Mouse (Mus musculus) liver (tissue): ENCODE measurements at regions not wholly inside any gene's neighbourhood (a gene's known extent, or its start where the extent isn't known, plus 50 kb on each side); places are given as distances from the start of the nearest gene placed in this dataset.

Experiments
- DNase-seq: peaks from one replicate; pipeline ENCODE4 v3.0.0-alpha.2; 2020; ENCODE audit warnings: mixed read lengths

GRCm38 (mm10) chr6:127317309-127317708, 129.3 kb upstream of the Parp11 start:
- DNase-seq = no peak

GRCm38 (mm10) chr6:127318746-127319582, 127.7 kb upstream of the Parp11 start:
- DNase-seq = peak; percentile 47

GRCm38 (mm10) chr6:127320600-127320999, 126.0 kb upstream of the Parp11 start:
- peak; percentile 33 for DNase-seq

GRCm38 (mm10) chr6:127321031-127321430, 125.6 kb upstream of the Parp11 start:
- DNase-seq = peak; percentile 65

GRCm38 (mm10) chr6:127322398-127322797, 124.2 kb upstream of the Parp11 start:
- DNase-seq = peak; percentile 84

- DNase-seq = peak; percentile 60
Observed at GRCm38 (mm10) chr6:127324984-127325383, 121.7 kb upstream of the Parp11 start.

GRCm38 (mm10) chr6:127325596-127326332, 120.9 kb upstream of the Parp11 start:
- no peak for DNase-seq

- peak; percentile 50 for DNase-seq
Observed at GRCm38 (mm10) chr6:127326333-127326729, 120.3 kb upstream of the Parp11 start.

- DNase-seq = no peak
Observed at GRCm38 (mm10) chr6:127329191-127330014, 117.2 kb upstream of the Parp11 start.

- peak; percentile 92 for DNase-seq
Observed at GRCm38 (mm10) chr6:127330015-127330705, 116.5 kb upstream of the Parp11 start.

GRCm38 (mm10) chr6:127331091-127331490, 115.5 kb upstream of the Parp11 start:
- DNase-seq = peak; percentile 39

GRCm38 (mm10) chr6:127334256-127334655, 112.4 kb upstream of the Parp11 start:
- DNase-seq = no peak

- no peak for DNase-seq
Observed at GRCm38 (mm10) chr6:127335462-127335886, 111.2 kb upstream of the Parp11 start.

- no peak for DNase-seq
Observed at GRCm38 (mm10) chr6:127335996-127336660, 110.5 kb upstream of the Parp11 start.

GRCm38 (mm10) chr6:127336681-127337397, 109.8 kb upstream of the Parp11 start:
- peak; percentile 37 for DNase-seq

- no peak for DNase-seq
Observed at GRCm38 (mm10) chr6:127337398-127337871, 109.2 kb upstream of the Parp11 start.

- no peak for DNase-seq
Observed at GRCm38 (mm10) chr6:127338412-127338811, 108.2 kb upstream of the Parp11 start.

- DNase-seq = no peak
Observed at GRCm38 (mm10) chr6:127341604-127342003, 105.0 kb upstream of the Parp11 start.

- DNase-seq = no peak
Observed at GRCm38 (mm10) chr6:127348770-127349409, 97.8 kb upstream of the Parp11 start.

- DNase-seq = no peak
Observed at GRCm38 (mm10) chr6:127349479-127350110, 97.0 kb upstream of the Parp11 start.
